Mouse (Mus musculus): ENCODE measurements at regions not wholly inside any gene's neighbourhood (a gene's known extent, or its start where the extent isn't known, plus 50 kb on each side); places are given as distances from the start of the nearest gene placed in this dataset.

- H3K27ac ChIP-seq (ENCODE audit: insufficient read depth, low read length), result no peak overlapping the region
These were observed 72.1 kb upstream of the Itga6 start for GRCm38 (mm10) chr2:71673087-71673920.

DNA sequence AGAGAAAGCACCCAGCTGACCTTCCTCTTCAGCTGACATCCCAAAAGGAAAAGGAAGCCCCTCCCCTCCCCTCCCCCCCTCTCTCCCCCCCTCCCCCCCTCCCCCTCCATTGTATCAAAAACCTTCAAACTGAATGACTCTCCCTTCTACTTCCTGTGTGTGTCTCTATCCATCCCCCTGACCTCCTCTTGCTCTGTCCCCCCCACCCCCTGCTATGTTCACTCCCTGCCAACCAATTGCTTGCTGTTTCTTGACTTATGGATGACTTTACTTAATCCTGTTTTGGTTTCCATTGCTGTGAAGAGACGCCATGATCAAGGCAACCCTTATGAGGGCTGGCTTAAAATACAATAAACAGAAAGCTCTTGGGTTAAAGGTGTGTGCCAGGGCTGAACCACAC, 64.7 kb upstream of the Itga6 start:
- no peak overlapping the region for H3K4me3 ChIP-seq (ENCODE audit: insufficient read depth, low read length)
- TF ChIP-seq CTCF (IDR thresholded peaks at IDR 0.05; ENCODE audit: extremely low read depth, insufficient read depth, low read length), result no peak
- no peak for TF ChIP-seq POLR2A (IDR thresholded peaks at IDR 0.05; ENCODE audit: extremely low read depth, insufficient read depth, low read length)
- no peaks in the 10 kb centered on the region for H3K4me1 ChIP-seq (ENCODE audit: control insufficient read depth, insufficient read depth, low read length)
- no peak overlapping the region for H3K27ac ChIP-seq (ENCODE audit: insufficient read depth, low read length)

More at GRCm38 (mm10) chr2:71673087-71673920, 72.1 kb upstream of the Itga6 start:
- TF ChIP-seq CTCF (IDR thresholded peaks at IDR 0.05; ENCODE audit: extremely low read depth, insufficient read depth, low read length) (no peak), POLR2A (IDR thresholded peaks at IDR 0.05; ENCODE audit: extremely low read depth, insufficient read depth, low read length) (no peak)
- no peaks in the 10 kb centered on the region for H3K4me1 ChIP-seq (ENCODE audit: control insufficient read depth, insufficient read depth, low read length)
- no peak overlapping the region for H3K4me3 ChIP-seq (ENCODE audit: insufficient read depth, low read length)

DNA sequence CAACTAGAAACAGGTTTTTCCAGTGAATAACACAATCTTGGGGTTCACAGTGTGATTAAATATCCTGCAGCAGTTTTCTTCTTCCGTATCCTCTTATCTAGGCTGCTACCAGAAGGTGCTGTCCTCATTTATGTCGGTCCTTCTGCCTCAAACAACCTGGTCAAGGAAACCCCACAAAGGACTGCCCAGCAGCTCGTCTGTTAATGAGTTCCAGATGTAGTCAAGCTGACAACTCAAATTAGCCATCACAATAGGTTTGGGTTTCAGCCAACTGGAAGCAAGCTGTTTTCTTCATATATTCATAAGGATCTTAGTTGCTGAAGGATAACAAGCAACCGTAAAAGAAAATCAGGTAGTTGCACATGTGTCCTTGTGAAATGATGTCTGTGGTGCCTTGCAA, 64.3 kb upstream of the Itga6 start:
- no peak overlapping the region for H3K4me3 ChIP-seq (ENCODE audit: insufficient read depth, low read length)
- H3K4me1 ChIP-seq (ENCODE audit: control insufficient read depth, insufficient read depth, low read length), result no peaks in the 10 kb centered on the region
- H3K27ac ChIP-seq (ENCODE audit: insufficient read depth, low read length), result no peak overlapping the region
- no peak for TF ChIP-seq CTCF (IDR thresholded peaks at IDR 0.05; ENCODE audit: extremely low read depth, insufficient read depth, low read length)
- no peak for TF ChIP-seq POLR2A (IDR thresholded peaks at IDR 0.05; ENCODE audit: extremely low read depth, insufficient read depth, low read length)

- no peak overlapping the region for H3K27ac ChIP-seq (ENCODE audit: insufficient read depth, low read length)
- TF ChIP-seq CTCF (IDR thresholded peaks at IDR 0.05; ENCODE audit: extremely low read depth, insufficient read depth, low read length) (no peak), POLR2A (IDR thresholded peaks at IDR 0.05; ENCODE audit: extremely low read depth, insufficient read depth, low read length) (no peak)
These were observed 62.0 kb upstream of the Itga6 start for GRCm38 (mm10) chr2:71683375-71683774.

GRCm38 (mm10) chr2:71685239-71685638, 60.2 kb upstream of the Itga6 start:
- Histone ChIP-seq H3K4me3 (ENCODE audit: insufficient read depth, low read length) (no peak overlapping the region), H3K4me1 (ENCODE audit: control insufficient read depth, insufficient read depth, low read length) (no peaks in the 10 kb centered on the region), H3K27ac (ENCODE audit: insufficient read depth, low read length) (no peak overlapping the region)
- TF ChIP-seq CTCF (IDR thresholded peaks at IDR 0.05; ENCODE audit: extremely low read depth, insufficient read depth, low read length) (no peak), POLR2A (IDR thresholded peaks at IDR 0.05; ENCODE audit: extremely low read depth, insufficient read depth, low read length) (no peak)

More at GRCm38 (mm10) chr2:71683375-71683774, 62.0 kb upstream of the Itga6 start:
- H3K4me3 ChIP-seq (ENCODE audit: insufficient read depth, low read length), result no peak overlapping the region
- no peaks in the 10 kb centered on the region for H3K4me1 ChIP-seq (ENCODE audit: control insufficient read depth, insufficient read depth, low read length)

- TF ChIP-seq POLR2A (IDR thresholded peaks at IDR 0.05; ENCODE audit: extremely low read depth, insufficient read depth, low read length) (no peak), CTCF (IDR thresholded peaks at IDR 0.05; ENCODE audit: extremely low read depth, insufficient read depth, low read length) (no peak)
- H3K27ac ChIP-seq (ENCODE audit: insufficient read depth, low read length), result no peak overlapping the region
- no peaks in the 10 kb centered on the region; the same call in 1 of the 2 replicates for H3K4me1 ChIP-seq (ENCODE audit: control insufficient read depth, insufficient read depth, low read length)
- H3K4me3 ChIP-seq (ENCODE audit: insufficient read depth, low read length), result no peak overlapping the region
These were observed 56.4 kb upstream of the Itga6 start for GRCm38 (mm10) chr2:71689041-71689440.

- H3K4me3 ChIP-seq (ENCODE audit: insufficient read depth, low read length), result no peak overlapping the region
- H3K4me1 ChIP-seq (ENCODE audit: control insufficient read depth, insufficient read depth, low read length), result no peaks in the 10 kb centered on the region; the same call in 1 of the 2 replicates
- TF ChIP-seq CTCF (IDR thresholded peaks at IDR 0.05; ENCODE audit: extremely low read depth, insufficient read depth, low read length) (no peak), POLR2A (IDR thresholded peaks at IDR 0.05; ENCODE audit: extremely low read depth, insufficient read depth, low read length) (no peak)
- no peak overlapping the region for H3K27ac ChIP-seq (ENCODE audit: insufficient read depth, low read length)
These were observed 54.9 kb upstream of the Itga6 start for GRCm38 (mm10) chr2:71690277-71691161.

- Histone ChIP-seq H3K4me1 (ENCODE audit: control insufficient read depth, insufficient read depth, low read length) (no peaks in the 10 kb centered on the region; the same call in 1 of the 2 replicates), H3K27ac (ENCODE audit: insufficient read depth, low read length) (no peak overlapping the region), H3K4me3 (ENCODE audit: insufficient read depth, low read length) (no peak overlapping the region)
- TF ChIP-seq POLR2A (IDR thresholded peaks at IDR 0.05; ENCODE audit: extremely low read depth, insufficient read depth, low read length), result no peak
- no peak for TF ChIP-seq CTCF (IDR thresholded peaks at IDR 0.05; ENCODE audit: extremely low read depth, insufficient read depth, low read length)
These were observed 50.6 kb upstream of the Itga6 start for GRCm38 (mm10) chr2:71694758-71695310.

All from cortical plate, adult 2 months (tissue).